Mouse (Mus musculus) cerebellum, adult 8-10 months (tissue): ENCODE measurements around the gene Ccdc81.

Experiments
- DNase-seq: peaks from one replicate; pipeline ENCODE4 v3.0.0; 2022

Gene Ccdc81

GRCm38 (mm10) chr7:89856440-89857217 is 46.8 kb downstream of the Ccdc81 start:
- DNase-seq: no peak

GRCm38 (mm10) chr7:89855196-89855595 is 48.2 kb downstream of the Ccdc81 start:
- DNase-seq: no peak

DNA sequence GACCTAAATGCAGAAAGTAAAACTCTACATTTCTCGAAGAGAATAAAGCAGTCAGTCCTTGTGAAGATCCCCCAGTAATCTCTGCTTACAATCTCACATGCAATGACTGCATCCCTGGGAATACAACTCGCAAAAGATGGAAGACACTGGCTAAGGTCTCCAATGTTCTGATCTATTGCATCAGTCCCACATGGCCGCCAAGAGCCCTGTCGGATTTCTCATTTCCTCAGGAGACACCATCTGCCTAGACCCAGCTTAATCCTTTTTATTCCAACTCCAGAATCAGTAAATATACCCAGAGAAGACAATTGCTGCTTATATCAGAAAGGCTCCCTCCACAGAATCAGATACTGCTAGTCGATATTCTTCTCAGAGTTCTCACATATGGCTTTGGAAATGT is 50.3 kb downstream of the Ccdc81 start:
- DNase-seq: no peak

DNA sequence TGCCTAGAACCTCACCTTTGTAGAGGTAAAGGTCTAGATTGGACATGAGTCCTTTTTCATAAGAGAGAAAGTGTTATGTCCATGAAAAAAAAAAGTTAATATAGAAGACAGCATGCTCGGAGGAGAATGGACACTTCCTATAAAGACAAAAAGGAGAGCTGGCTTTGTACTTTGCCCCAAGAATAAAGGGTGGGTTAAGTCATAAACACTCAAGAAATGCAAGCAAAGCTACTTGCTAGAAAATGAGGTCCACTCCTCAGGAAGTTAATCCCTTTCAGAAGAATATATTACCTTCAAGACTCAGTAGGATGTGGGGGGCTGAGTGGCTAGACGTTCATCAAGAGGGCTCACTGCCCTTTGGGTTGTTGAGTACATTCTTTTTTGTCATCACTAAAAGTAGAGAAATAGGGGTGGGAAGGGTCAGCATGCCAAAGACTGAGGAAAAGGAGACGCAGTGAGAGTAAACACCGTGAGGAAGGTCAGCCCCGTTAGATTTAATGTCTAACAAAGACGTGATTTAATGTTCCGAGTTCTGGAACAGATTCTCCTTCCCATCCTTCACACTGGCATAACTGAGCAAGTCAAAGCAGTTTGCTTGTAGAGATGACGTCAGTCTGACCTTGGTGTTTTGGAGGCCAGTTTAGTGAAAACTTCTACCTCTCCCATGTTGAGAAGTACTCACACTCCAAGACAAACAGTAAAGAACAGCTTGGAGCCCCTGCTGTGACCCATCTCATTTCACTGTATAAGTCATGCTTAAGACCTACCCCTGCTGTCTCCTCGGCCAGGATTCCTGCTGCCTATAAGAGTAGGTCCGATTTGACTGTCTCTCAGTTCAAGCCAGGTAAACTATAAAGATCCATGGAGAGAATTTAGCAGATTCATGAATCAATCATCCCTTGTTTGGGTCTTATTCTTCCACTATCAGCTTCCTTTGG is 51.0 kb downstream of the Ccdc81 start:
- DNase-seq: no peak

DNA sequence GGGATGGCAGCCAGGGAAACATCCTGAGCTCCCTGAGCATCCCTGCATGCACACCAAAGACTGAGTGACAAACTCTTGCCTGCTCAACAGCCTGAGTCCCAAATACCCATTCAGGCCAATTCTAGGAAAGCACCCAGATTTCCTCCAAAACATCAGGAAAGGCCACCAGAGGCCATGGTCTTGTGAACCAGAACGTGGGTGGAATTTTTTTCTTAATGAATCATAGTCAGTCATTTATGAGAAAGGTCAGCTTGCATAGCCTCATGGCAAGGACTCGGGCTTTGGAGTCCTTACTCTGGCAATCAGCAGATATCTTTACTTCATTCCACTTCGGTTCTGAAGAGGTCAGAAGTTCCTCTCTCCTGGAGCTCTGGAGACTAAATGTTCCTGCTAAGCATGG is 52.9 kb downstream of the Ccdc81 start:
- no peak for DNase-seq

- DNase-seq: no peak
Observed at GRCm38 (mm10) chr7:89845669-89846068, 57.8 kb downstream of the Ccdc81 start.

- no peak for DNase-seq
Observed at GRCm38 (mm10) chr7:89843533-89843932, 59.9 kb downstream of the Ccdc81 start.

GRCm38 (mm10) chr7:89843121-89843520 is 60.3 kb downstream of the Ccdc81 start:
- DNase-seq: no peak

DNA sequence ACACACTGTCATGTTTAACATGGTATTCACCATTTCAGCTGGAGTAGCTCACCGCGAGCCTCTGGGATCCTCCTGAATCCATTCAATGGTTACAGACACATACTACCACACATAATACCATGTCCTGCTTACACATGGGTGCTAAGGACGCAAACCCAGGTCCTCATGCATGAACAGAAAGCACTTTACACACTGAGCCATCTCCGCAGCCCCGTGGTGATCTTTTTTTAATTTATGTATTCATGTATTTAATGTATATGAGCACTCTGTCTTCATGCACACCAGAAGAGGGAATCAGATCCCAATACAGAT is 61.1 kb downstream of the Ccdc81 start:
- DNase-seq: no peak

DNA sequence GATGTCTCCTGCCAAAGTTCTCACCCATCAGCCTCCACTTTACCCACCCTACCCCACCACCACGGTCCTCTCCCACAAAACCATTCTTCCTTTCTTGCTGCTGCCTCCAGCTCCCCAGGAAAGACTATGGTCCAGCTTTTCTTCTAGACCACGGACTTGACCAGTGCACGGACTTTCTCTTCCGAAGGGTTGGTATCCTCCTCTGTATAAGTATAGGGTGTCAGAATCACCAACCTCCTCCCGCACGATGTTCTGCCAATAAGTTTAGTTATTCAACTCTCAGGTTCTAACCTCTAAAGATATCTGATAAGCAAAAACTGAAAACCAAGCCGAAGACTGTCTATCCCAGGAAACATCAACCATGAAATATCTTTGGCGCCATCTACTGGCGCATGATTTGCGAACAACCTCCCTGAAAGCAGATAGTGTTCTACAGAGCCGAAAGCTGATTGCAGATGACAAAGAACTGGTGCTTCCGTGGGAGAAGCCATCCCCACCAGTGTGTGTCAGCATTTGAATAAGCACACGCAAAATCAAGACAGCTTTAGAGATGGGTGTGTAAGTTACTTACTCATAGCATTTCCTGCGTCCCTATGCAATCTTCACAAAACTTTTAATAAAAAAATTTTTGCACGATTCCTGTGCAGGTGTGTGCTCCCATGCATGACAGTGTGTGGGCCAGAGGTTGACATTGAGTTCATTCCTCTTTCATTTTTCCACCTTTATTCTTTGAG is 61.6 kb downstream of the Ccdc81 start:
- DNase-seq: peak; percentile 81

GRCm38 (mm10) chr7:89839721-89840120 is 63.7 kb downstream of the Ccdc81 start:
- no peak for DNase-seq

DNA sequence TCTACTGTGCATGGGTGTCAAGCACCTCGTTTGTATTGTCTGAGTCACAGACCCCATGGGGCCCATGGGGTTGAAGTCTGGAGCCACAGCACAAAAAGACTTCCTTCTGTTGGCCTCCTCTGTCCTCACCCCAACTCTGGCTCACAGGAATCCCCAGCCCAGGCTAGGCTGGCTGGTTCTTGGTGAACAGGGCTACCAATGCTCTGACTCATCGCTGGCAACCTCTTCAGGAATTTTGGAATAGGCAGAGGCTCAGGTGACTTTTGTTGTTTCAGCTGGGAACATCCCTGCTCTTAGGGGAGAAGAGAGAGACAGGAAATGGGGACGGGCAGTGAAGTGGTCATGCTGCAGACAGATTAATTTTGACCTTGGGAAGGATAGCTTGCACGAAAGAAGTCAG is 65.6 kb downstream of the Ccdc81 start:
- DNase-seq: no peak

DNA sequence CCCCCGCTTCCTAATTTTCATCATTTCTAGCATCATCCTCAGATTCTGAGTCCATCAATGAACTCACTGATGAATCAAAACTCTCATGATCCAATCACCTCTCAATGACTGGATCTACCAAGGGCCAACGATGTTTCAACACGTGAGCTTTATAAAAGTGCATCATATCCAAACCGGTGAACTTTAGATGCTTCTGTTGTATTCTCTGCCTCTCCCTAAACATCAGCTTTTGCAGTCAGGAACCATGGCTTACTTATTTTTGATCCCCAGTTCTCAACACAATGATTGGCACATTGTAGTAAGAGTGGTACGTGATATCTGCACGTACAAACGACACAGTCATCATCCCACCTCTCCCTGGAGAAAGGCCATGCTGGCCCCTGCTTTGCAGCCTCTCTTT is 66.8 kb downstream of the Ccdc81 start:
- no peak for DNase-seq

DNA sequence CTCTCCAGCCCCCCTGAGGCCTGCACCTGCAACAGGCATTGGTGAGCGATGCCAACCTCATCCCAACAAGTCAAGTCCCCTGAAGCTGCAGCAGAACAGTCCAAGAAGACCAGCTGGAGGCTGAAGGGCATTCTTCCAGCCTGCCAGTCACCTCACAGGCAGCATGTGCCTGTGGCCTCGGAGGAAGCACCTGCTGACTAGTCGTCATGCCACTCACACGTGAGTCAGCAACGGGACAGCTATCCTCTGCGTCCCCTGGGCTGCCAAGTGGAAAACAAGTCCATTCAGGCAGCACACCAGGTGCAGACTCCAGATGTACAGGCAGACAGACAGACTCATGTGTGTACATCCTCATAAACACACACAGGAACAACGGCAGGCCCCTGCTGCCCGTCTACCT is 67.9 kb downstream of the Ccdc81 start:
- peak; percentile 27 for DNase-seq

- no peak for DNase-seq
Observed at GRCm38 (mm10) chr7:89833521-89833920, 69.9 kb downstream of the Ccdc81 start.

DNA sequence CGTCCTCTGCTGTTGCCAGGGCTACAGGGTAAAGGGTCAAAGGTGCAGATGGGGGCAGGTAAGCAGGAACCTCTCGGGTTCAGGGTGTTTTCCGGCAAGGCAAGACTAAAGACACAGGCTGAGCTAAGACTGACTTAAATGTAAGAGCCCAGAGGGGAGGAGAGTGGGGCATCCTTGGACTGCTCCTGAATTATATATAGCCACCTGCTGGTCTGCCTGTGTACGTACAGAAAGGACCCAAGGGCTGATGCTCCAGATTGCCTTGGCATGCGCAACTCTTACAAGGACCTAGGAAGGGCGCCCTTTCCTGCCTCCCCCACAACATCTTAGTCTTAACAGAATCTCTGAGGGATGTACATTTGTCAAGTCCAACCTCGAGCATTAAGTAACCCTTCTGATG is 74.2 kb downstream of the Ccdc81 start:
- DNase-seq: no peak

DNA sequence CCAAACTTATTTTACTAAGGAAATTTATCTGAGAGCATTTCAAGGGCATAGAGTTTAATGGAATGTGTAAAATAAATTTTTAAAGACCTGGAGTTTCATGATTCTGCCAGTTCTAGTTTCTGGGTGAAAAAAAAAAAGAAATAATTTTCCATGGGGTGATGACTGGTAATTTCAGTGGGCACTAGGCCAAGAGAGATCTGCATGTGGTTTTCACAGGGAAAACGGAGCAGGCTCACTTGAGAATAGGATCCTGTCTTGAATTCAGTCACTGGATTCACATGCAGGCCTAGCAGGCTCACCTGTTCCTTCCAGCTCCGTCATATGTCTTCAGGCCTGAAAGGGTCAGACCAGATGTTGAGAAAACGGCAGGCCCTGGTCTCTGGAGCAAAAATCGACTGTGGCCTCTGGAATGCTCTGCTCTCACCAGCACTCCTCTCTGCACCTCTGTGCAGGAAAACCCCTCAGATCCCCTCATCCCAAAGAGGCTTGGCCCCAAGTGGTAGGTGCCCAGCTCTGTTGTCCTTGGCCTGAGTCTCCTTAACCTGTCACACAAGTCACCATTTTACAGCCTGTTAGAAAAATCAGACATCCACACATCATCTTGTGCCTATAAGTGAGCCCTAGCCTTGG is 74.9 kb downstream of the Ccdc81 start:
- no peak for DNase-seq
